Mouse (Mus musculus) MEL (cell line): ENCODE data around the gene Il1f10. TPM values are rescaled to one million over a fixed set of nuclear protein-coding genes. Genes with fewer than 3 reads are reported as not detected.

Experiments
- DNase-seq: peaks from one replicate; pipeline ENCODE4 v3.0.0; 2011; ENCODE audit warnings: low read depth, low spot score
- H3K27ac ChIP-seq: 2 replicates; pipeline ENCODE4 v1.5.1; 2012; ENCODE audit warnings: low read depth, mild to moderate bottlenecking, control low read depth, low read length, moderate library complexity; ENCODE audit not compliant: control insufficient read depth
- H3K27me3 ChIP-seq, 2 experiments: fragments of 150-350 bp in 1 of 2; sonication (generic) in 1 of 2; 2 replicates each; pipeline ENCODE4 v1.6.1; 2012; ENCODE audit warnings: low read length in 2 of 2, mild to moderate bottlenecking in 2 of 2, improper control_type of control experiment in 1 of 2, moderate library complexity in 1 of 2; ENCODE audit not compliant: insufficient read depth in 2 of 2, control insufficient read depth in 1 of 2
- H3K36me3 ChIP-seq, 2 experiments: 2 replicates each; pipeline ENCODE4 v1.6.1; 2012 to 2014; ENCODE audit warnings: low read length in 2 of 2, improper control_type of control experiment in 1 of 2, inconsistent platforms in 1 of 2, mild to moderate bottlenecking in 1 of 2; ENCODE audit not compliant: insufficient read depth in 2 of 2, control insufficient read depth in 1 of 2
- H3K4me1 ChIP-seq, 2 experiments: fragments of 150-350 bp in 1 of 2; sonication (generic) in 1 of 2; 2 replicates each; pipeline ENCODE4 v1.6.1; 2012; ENCODE audit warnings: low read length in 2 of 2, improper control_type of control experiment in 1 of 2, mild to moderate bottlenecking in 1 of 2; ENCODE audit not compliant: insufficient read depth in 2 of 2, control insufficient read depth in 1 of 2
- H3K4me3 ChIP-seq, 2 experiments: fragments of 150-350 bp in 1 of 2; sonication (generic) in 1 of 2; 2 replicates each; pipeline ENCODE4 v1.5.1; 2012; ENCODE audit warnings: low read depth in 2 of 2, low read length in 2 of 2, mild to moderate bottlenecking in 2 of 2, moderate library complexity in 2 of 2, control low read depth in 1 of 2, improper control_type of control experiment in 1 of 2; ENCODE audit not compliant: control insufficient read depth in 1 of 2, insufficient read depth in 1 of 2
- H3K79me2 ChIP-seq: 2 replicates; pipeline ENCODE4 v1.6.1; 2012; ENCODE audit warnings: mild to moderate bottlenecking, low read length, moderate library complexity; ENCODE audit not compliant: control insufficient read depth, poor library complexity, insufficient read depth
- H3K9ac ChIP-seq: 2 replicates; pipeline ENCODE4 v1.6.1; 2012; ENCODE audit warnings: low read depth, mild to moderate bottlenecking, control low read depth, low read length, moderate library complexity; ENCODE audit not compliant: control insufficient read depth, poor library complexity, severe bottlenecking
- H3K9me3 ChIP-seq: fragments of 150-350 bp; sonication (generic); replicated peaks from 2 replicates; pipeline ENCODE4 v1.6.1; 2012; ENCODE audit warnings: mild to moderate bottlenecking, low read length, improper control_type of control experiment, moderate library complexity; ENCODE audit not compliant: insufficient read depth
- CHD2 ChIP-seq: IDR thresholded peaks from 2 replicates; pipeline ENCODE4 v1.6.1; 2011; ENCODE audit warnings: low read length, improper control_type of control experiment
- CTCF ChIP-seq, 3 experiments: IDR thresholded peaks in 2 of 3; conservative IDR thresholded peaks in 1 of 3; 2 replicates each; pipeline ENCODE4 v1.5.1; 2011 to 2012; ENCODE audit warnings: low read length in 3 of 3, low read depth in 2 of 3, mild to moderate bottlenecking in 2 of 3, improper control_type of control experiment in 1 of 3, inconsistent platforms in 1 of 3, mixed read lengths in 1 of 3, moderate library complexity in 1 of 3; ENCODE audit not compliant: control insufficient read depth in 1 of 3, insufficient read depth in 1 of 3, poor library complexity in 1 of 3, severe bottlenecking in 1 of 3
- E2F4 ChIP-seq: IDR thresholded peaks from 2 replicates; pipeline ENCODE4 v1.6.1; 2011; ENCODE audit warnings: low read depth, low read length, improper control_type of control experiment, borderline replicate concordance
- EP300 ChIP-seq, 2 experiments: IDR thresholded peaks; 2 replicates each; pipeline ENCODE4 v1.6.1; 2011; ENCODE audit warnings: improper control_type of control experiment in 2 of 2, low read length in 2 of 2, low read depth in 1 of 2, mild to moderate bottlenecking in 1 of 2
- GABPA ChIP-seq: IDR thresholded peaks from 2 replicates; pipeline ENCODE4 v1.6.1; 2012; ENCODE audit warnings: low read depth, mild to moderate bottlenecking, inconsistent platforms, low read length, improper control_type of control experiment, moderate library complexity
- HCFC1 ChIP-seq: IDR thresholded peaks from 2 replicates; pipeline ENCODE4 v1.6.1; 2012; ENCODE audit warnings: low read depth, mild to moderate bottlenecking, inconsistent platforms, low read length, improper control_type of control experiment, moderate library complexity
- JUND ChIP-seq: IDR thresholded peaks from 2 replicates; pipeline ENCODE4 v1.6.1; 2011; ENCODE audit warnings: low read depth, mild to moderate bottlenecking, improper control_type of control experiment, low read length
- KAT2A ChIP-seq: conservative IDR thresholded peaks from 2 replicates; pipeline ENCODE4 v1.6.1; 2012; ENCODE audit warnings: low read depth, low read length, improper control_type of control experiment, inconsistent platforms
- MAZ ChIP-seq: IDR thresholded peaks from 2 replicates; pipeline ENCODE4 v1.6.1; 2012; ENCODE audit warnings: low read depth, mild to moderate bottlenecking, inconsistent platforms, low read length, improper control_type of control experiment
- MXI1 ChIP-seq: IDR thresholded peaks from 2 replicates; pipeline ENCODE4 v1.6.1; 2011; ENCODE audit warnings: mild to moderate bottlenecking, low read depth, low read length, improper control_type of control experiment
- NELFE ChIP-seq: IDR thresholded peaks from 2 replicates; pipeline ENCODE4 v1.6.1; 2011; ENCODE audit warnings: low read depth, low read length, improper control_type of control experiment
- POLR2A ChIP-seq, 2 experiments: IDR thresholded peaks; 2 replicates each; pipeline ENCODE4 v1.6.1; 2011 to 2012; ENCODE audit warnings: low read length in 2 of 2, mild to moderate bottlenecking in 2 of 2, control low read depth in 1 of 2, improper control_type of control experiment in 1 of 2, low read depth in 1 of 2, moderate library complexity in 1 of 2; ENCODE audit not compliant: control insufficient read depth in 1 of 2, insufficient read depth in 1 of 2, poor library complexity in 1 of 2
- POLR2AphosphoS5 ChIP-seq: IDR thresholded peaks from 2 replicates; pipeline ENCODE4 v1.6.1; 2012; ENCODE audit warnings: low read depth, borderline replicate concordance, mild to moderate bottlenecking, inconsistent platforms, low read length, moderate library complexity, mixed read lengths
- SIN3A ChIP-seq: IDR thresholded peaks from 2 replicates; pipeline ENCODE4 v1.6.1; 2012; ENCODE audit warnings: low read length, improper control_type of control experiment, inconsistent platforms
- TBP ChIP-seq: IDR thresholded peaks from 2 replicates; pipeline ENCODE4 v1.8.0; 2011; ENCODE audit warnings: low read depth, low read length, improper control_type of control experiment
- TCF12 ChIP-seq: IDR thresholded peaks from 2 replicates; pipeline ENCODE4 v1.6.1; 2014; ENCODE audit warnings: low read depth, mild to moderate bottlenecking, inconsistent platforms, low read length, improper control_type of control experiment, moderate library complexity
- UBTF ChIP-seq: IDR thresholded peaks from 2 replicates; pipeline ENCODE4 v1.6.1; 2012; ENCODE audit warnings: low read depth, mild to moderate bottlenecking, inconsistent platforms, low read length, improper control_type of control experiment, moderate library complexity, borderline replicate concordance; ENCODE audit not compliant: insufficient read depth
- USF1 ChIP-seq: IDR thresholded peaks from 2 replicates; pipeline ENCODE4 v1.6.1; 2014; ENCODE audit warnings: low read depth, mild to moderate bottlenecking, inconsistent platforms, low read length, improper control_type of control experiment, moderate library complexity
- USF2 ChIP-seq, 2 experiments: IDR thresholded peaks; 2 replicates each; pipeline ENCODE4 v1.6.1; 2011 to 2012; ENCODE audit warnings: improper control_type of control experiment in 2 of 2, low read length in 2 of 2, borderline replicate concordance in 1 of 2, inconsistent platforms in 1 of 2, low read depth in 1 of 2, mild to moderate bottlenecking in 1 of 2; ENCODE audit not compliant: insufficient read depth in 1 of 2
- ZC3H11A ChIP-seq: IDR thresholded peaks from 2 replicates; pipeline ENCODE4 v1.6.1; 2012; ENCODE audit warnings: low read depth, mild to moderate bottlenecking, inconsistent platforms, low read length, improper control_type of control experiment
- ZKSCAN1 ChIP-seq: IDR thresholded peaks from 2 replicates; pipeline ENCODE4 v1.6.1; 2012; ENCODE audit warnings: low read depth, mild to moderate bottlenecking, inconsistent platforms, low read length, improper control_type of control experiment, moderate library complexity
- ZMIZ1 ChIP-seq: IDR thresholded peaks from 2 replicates; pipeline ENCODE4 v1.6.1; 2012; ENCODE audit warnings: low read depth, mild to moderate bottlenecking, inconsistent platforms, low read length, improper control_type of control experiment, moderate library complexity
- ZNF384 ChIP-seq: IDR thresholded peaks from 2 replicates; pipeline ENCODE4 v1.6.1; 2012; ENCODE audit warnings: low read depth, mild to moderate bottlenecking, inconsistent platforms, low read length, improper control_type of control experiment
- polyA plus RNA-seq, 2 experiments: library from polyadenylated mRNA; stranded (reverse) in 1 of 2; unstranded in 1 of 2; fragments of >175 nt in 1 of 2; fragments of >200 nt in 1 of 2; gene quantifications; 2 replicates each; pipeline versions ENCODE4 v1.2.1 to v1.2.4; 2012; ENCODE audit warnings: low replicate concordance in 2 of 2, low read depth in 1 of 2; ENCODE audit not compliant: insufficient read length in 2 of 2, insufficient read depth in 1 of 2, missing spikeins in 1 of 2
- total RNA-seq: library from RNA; depleted of rRNA; stranded (reverse); fragments of 300-350 nt; gene quantifications from 2 replicates; pipeline ENCODE4 v1.2.3, GENCODE M21; 2012

Il1f10 gene
- total and polyA plus RNA-seq, 3 experiments, result not detected

- Histone ChIP-seq H3K4me3 (no peak overlapping the region), H3K4me1 (no peaks in the 10 kb centered on the region), H3K9ac (no peak overlapping the region), H3K36me3 (no peaks in the 10 kb centered on the region), H3K9me3 (no peaks in the 10 kb centered on the region)
- TF ChIP-seq USF2 (IDR thresholded peaks at IDR 0.05; ENCODE audit: borderline replicate concordance in 1 of 2, insufficient read depth in 1 of 2, low read depth in 1 of 2, low read length in 2 of 2) (no peak), GABPA (no peak), POLR2A (IDR thresholded peaks at IDR 0.05; ENCODE audit: control insufficient read depth in 1 of 2, insufficient read depth in 1 of 2, low read depth in 1 of 2, low read length in 2 of 2, poor library complexity in 1 of 2) (no peak), CTCF (IDR thresholded peaks at IDR 0.05 in 2 of 3, conservative IDR thresholded peaks at IDR 0.05 in 1 of 3; ENCODE audit: control insufficient read depth in 1 of 3, insufficient read depth in 1 of 3, low read depth in 2 of 3, low read length in 3 of 3, poor library complexity in 1 of 3, severe bottlenecking in 1 of 3) (no peak), EP300 (IDR thresholded peaks at IDR 0.05; ENCODE audit: low read depth in 1 of 2, low read length in 2 of 2) (no peak), KAT2A (no peak), UBTF (no peak), MXI1 (no peak), SIN3A (no peak), ZKSCAN1 (no peak), POLR2AphosphoS5 (no peak), ZNF384 (no peak), ZC3H11A (no peak)
- TF ChIP-seq, all 39 proteins: peak for 0
- H3K27ac ChIP-seq, result no peak overlapping the region
- no peak for DNase-seq
- H3K79me2 ChIP-seq, result no peaks in the 10 kb centered on the region
- H3K27me3 ChIP-seq, result no peaks in the 10 kb centered on the region
Observed at GRCm38 (mm10) chr2:24273619-24274018, 17.4 kb upstream of the Il1f10 start.

GRCm38 (mm10) chr2:24275146-24275545 lies 15.8 kb upstream of the Il1f10 start:
- DNase-seq, result no peak

More at GRCm38 (mm10) chr2:24275146-24275545, 15.8 kb upstream of the Il1f10 start:
- Histone ChIP-seq H3K27ac (no peak overlapping the region), H3K36me3 (no peaks in the 10 kb centered on the region), H3K9me3 (no peaks in the 10 kb centered on the region), H3K4me1 (no peaks in the 10 kb centered on the region), H3K27me3 (no peaks in the 10 kb centered on the region), H3K4me3 (no peak overlapping the region), H3K9ac (no peak overlapping the region), H3K79me2 (no peaks in the 10 kb centered on the region)
- TF ChIP-seq TBP (no peak), MAZ (no peak), ZC3H11A (no peak), UBTF (no peak), POLR2A (IDR thresholded peaks at IDR 0.05; ENCODE audit: control insufficient read depth in 1 of 2, insufficient read depth in 1 of 2, low read depth in 1 of 2, low read length in 2 of 2, poor library complexity in 1 of 2) (no peak), CHD2 (no peak), MXI1 (no peak), JUND (no peak), EP300 (IDR thresholded peaks at IDR 0.05; ENCODE audit: low read depth in 1 of 2, low read length in 2 of 2) (no peak), KAT2A (no peak), USF1 (no peak), NELFE (no peak), TCF12 (no peak), E2F4 (no peak), CTCF (IDR thresholded peaks at IDR 0.05 in 2 of 3, conservative IDR thresholded peaks at IDR 0.05 in 1 of 3; ENCODE audit: control insufficient read depth in 1 of 3, insufficient read depth in 1 of 3, low read depth in 2 of 3, low read length in 3 of 3, poor library complexity in 1 of 3, severe bottlenecking in 1 of 3) (no peak), ZMIZ1 (no peak), HCFC1 (no peak)
